ENCODE assay signal across 27 mouse cellular contexts in the genomic region with DNA sequence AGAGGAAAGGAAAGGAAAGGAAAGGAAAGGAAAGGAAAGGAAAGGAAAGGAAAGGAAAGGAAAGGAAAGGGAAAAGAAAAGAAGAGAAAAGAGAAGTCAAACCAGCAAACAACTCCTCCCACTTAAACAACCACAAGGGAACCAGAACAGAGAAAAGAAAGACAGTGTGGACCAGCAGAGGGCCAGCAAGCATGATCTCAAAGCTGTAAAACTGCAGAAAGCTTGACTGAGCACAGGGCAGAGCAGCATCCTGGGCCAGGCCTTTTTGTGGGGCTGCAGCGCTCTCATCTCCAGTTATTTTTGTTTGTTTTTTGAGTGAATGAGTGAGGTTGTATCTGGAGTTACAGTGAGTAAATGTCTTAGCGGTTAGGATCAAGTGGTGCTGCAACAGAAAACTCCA. TPM values are rescaled to one million over a fixed set of nuclear protein-coding genes. Genes with fewer than 3 reads are reported as not detected.
DNase-seq lines count a peak whose midpoint lies in the region; ATAC-seq and TF ChIP-seq lines count a peak whose summit lies in the region.
"Had no signal": no experiment of that assay in that cellular context is flagged by ENCODE, and none has a peak within 500 bp of the region (broad histone marks: within the 10 kb centered on the region; RNA-seq: fewer than 3 reads in every experiment).

No protein-coding gene starts in this region.

- no peak for TF ChIP-seq POLR2A in heart, adult 2 months (IDR thresholded peaks at IDR 0.05; ENCODE audit: insufficient read depth, low read depth, low read length)

- 76% methylated on average over 2 of the region's 2 CpGs for WGBS in heart, adult 2 months
- 61% methylated on average over 2 of the region's 2 CpGs for WGBS in lung, postnatal 0 days
- 74% methylated on average over 2 of the region's 2 CpGs for WGBS in hindbrain, embryonic 12.5 days

- no peak for DNase-seq in heart, adult 2 months
- no peak for DNase-seq in heart, adult 18-20 months
- no peak for DNase-seq in lung, postnatal 0 days (ENCODE audit: low spot score)
- no peak for DNase-seq in lung, postnatal 36 days
- peak; percentile 12 for DNase-seq in MN1 (ENCODE audit: low spot score)
- DNase-seq: adrenal gland, postnatal 14 days; B cell, adult 2 months; cerebellum, adult 11-12 months; cerebellum, postnatal 10 days; gastrocnemius, postnatal 25 days; heart, postnatal 14 days; kidney, adult 8-10 months; kidney, postnatal 14 days; thymus, postnatal 14 days had no signal

- H3K27ac ChIP-seq in heart, adult 2 months = no peak overlapping the region
- H3K27ac ChIP-seq in lung, postnatal 0 days (ENCODE audit: low read length) = no peak overlapping the region
- no peak overlapping the region for H3K27ac ChIP-seq in hindbrain, embryonic 12.5 days
- H3K27ac ChIP-seq: embryonic facial prominence, embryonic 13.5 days; forebrain, embryonic 10.5 days; hindbrain, embryonic 10.5 days; left cerebral cortex, adult 2 months; limb, embryonic 13.5 days; neural tube, embryonic 13.5 days had no signal

- no peak for ATAC-seq in lung, postnatal 0 days
- 0 out of 2 replicates have a peak, but pooled peaks have one; percentile 14 for ATAC-seq in megakaryocyte progenitor cell, adult 5-6 weeks (replicated peaks; ENCODE audit: poor library complexity)
- no peak for ATAC-seq in hindbrain, embryonic 12.5 days (ENCODE audit: low FRiP score)
- ATAC-seq: forebrain, embryonic 16.5 days; hindbrain, embryonic 16.5 days; Patski had no signal

- peak; percentile 28 for TF ChIP-seq CTCF in heart, adult 2 months (IDR thresholded peaks at IDR 0.05)
- peak; percentile 33 for TF ChIP-seq CTCF in lung, postnatal 0 days (IDR thresholded peaks at IDR 0.05)

- no peaks in the 10 kb centered on the region for H3K4me1 ChIP-seq in heart, adult 2 months (ENCODE audit: control insufficient read depth, insufficient read depth, low read length)
- H3K4me1 ChIP-seq in lung, postnatal 0 days (ENCODE audit: insufficient read depth, low read depth, low read length) = 0 out of 2 replicates have a peak, but pooled peaks cover 6% of the 10 kb centered on the region
- H3K4me1 ChIP-seq in hindbrain, embryonic 12.5 days = peaks cover 21% of the 10 kb centered on the region

- H3K36me3 ChIP-seq in heart, adult 2 months (ENCODE audit: control insufficient read depth, insufficient read depth, low read length) = no peaks in the 10 kb centered on the region
- no peaks in the 10 kb centered on the region for H3K36me3 ChIP-seq in lung, postnatal 0 days (ENCODE audit: insufficient read depth, low read length)
- no peaks in the 10 kb centered on the region for H3K36me3 ChIP-seq in hindbrain, embryonic 12.5 days
- H3K36me3 ChIP-seq: embryonic facial prominence, embryonic 13.5 days; forebrain, embryonic 10.5 days; hindbrain, embryonic 10.5 days; limb, embryonic 13.5 days; neural tube, embryonic 13.5 days had no signal

- intact Hi-C loops in heart, adult 2 months (cut with DNase I) = no loop called here

- no peak overlapping the region for H3K9ac ChIP-seq in heart, adult 2 months (ENCODE audit: low read depth, low read length)
- H3K9ac ChIP-seq in lung, postnatal 0 days (replicated peaks; ENCODE audit: low read depth) = no peak overlapping the region
- no peak overlapping the region for H3K9ac ChIP-seq in hindbrain, embryonic 12.5 days
- H3K9ac ChIP-seq: embryonic facial prominence, embryonic 13.5 days; limb, embryonic 13.5 days; neural tube, embryonic 13.5 days had no signal

- H3K27me3 ChIP-seq in heart, adult 2 months (ENCODE audit: control insufficient read depth, insufficient read depth, low read length) = peaks cover 10% of the 10 kb centered on the region
- H3K27me3 ChIP-seq in lung, postnatal 0 days (replicated peaks; ENCODE audit: insufficient read depth, low read length) = peaks cover 34% of the 10 kb centered on the region
- H3K27me3 ChIP-seq in hindbrain, embryonic 12.5 days = peaks cover 76% of the 10 kb centered on the region

- H3K9me3 ChIP-seq in lung, postnatal 0 days (ENCODE audit: low read length) = no peaks in the 10 kb centered on the region
- H3K9me3 ChIP-seq in hindbrain, embryonic 12.5 days (replicated peaks) = no peaks in the 10 kb centered on the region
- H3K9me3 ChIP-seq: embryonic facial prominence, embryonic 13.5 days; forebrain, embryonic 10.5 days; hindbrain, embryonic 10.5 days; limb, embryonic 13.5 days; neural tube, embryonic 13.5 days had no signal

- no peak overlapping the region for H3K4me2 ChIP-seq in lung, postnatal 0 days (replicated peaks; ENCODE audit: low read depth, low read length)
- no peak overlapping the region for H3K4me2 ChIP-seq in hindbrain, embryonic 12.5 days (replicated peaks)
- H3K4me2 ChIP-seq: embryonic facial prominence, embryonic 13.5 days; limb, embryonic 13.5 days; liver, embryonic 11.5 days; midbrain, embryonic 11.5 days; neural tube, embryonic 13.5 days had no signal

- no peak for TF ChIP-seq EP300 in heart, adult 2 months (IDR thresholded peaks at IDR 0.05; ENCODE audit: insufficient read depth, low read depth, low read length)
- TF ChIP-seq EP300 in lung, postnatal 0 days (IDR thresholded peaks at IDR 0.05) = no peak

- H3K79me2 ChIP-seq in heart, adult 2 months (replicated peaks; ENCODE audit: control insufficient read depth, insufficient read depth, low read length) = no peaks in the 10 kb centered on the region

- no peak overlapping the region for H3K4me3 ChIP-seq in heart, adult 2 months
- H3K4me3 ChIP-seq in lung, postnatal 0 days (ENCODE audit: low read depth, low read length) = no peak overlapping the region
- no peak overlapping the region for H3K4me3 ChIP-seq in hindbrain, embryonic 12.5 days
- H3K4me3 ChIP-seq: embryonic facial prominence, embryonic 13.5 days; forebrain, embryonic 10.5 days; hindbrain, embryonic 10.5 days; left cerebral cortex, adult 2 months; limb, embryonic 13.5 days; neural tube, embryonic 13.5 days had no signal

RNA-seq across cellular contexts. Expression of a gene that starts 6.8 kb away (rescaled TPM):
- total RNA-seq in heart, adult 2 months (2021) = 10 to 100 TPM; 27.8 to 29.3 TPM
- 11.8 and 23.3 TPM in 2 replicates for polyA plus RNA-seq in heart, adult 2 months (2012; rRNA removed)
- 10 to 100 TPM; 20.5 to 23.7 TPM for total RNA-seq in heart, adult 18-20 months (2021)
- 14.2 and 15.9 TPM in 2 replicates for polyA plus RNA-seq in lung, postnatal 0 days (2015; fragmentation: Nextera tagmentation; extraction: Ambion mirVana)
- not detected in 2 replicates for total RNA-seq in megakaryocyte progenitor cell, adult 5-6 weeks (2015)
- total RNA-seq in megakaryocyte progenitor cell, adult 5-6 weeks (2017) = 0.08 TPM in 1 of 2 replicates, not detected in the other
- 50.1 and 60.1 TPM in 2 replicates for polyA plus RNA-seq in hindbrain, embryonic 12.5 days (2016; fragmentation: Nextera tagmentation; extraction: Ambion mirVana)

Comparison
In these comparisons a context has a peak if more than half of its experiments do, and no peak if none do; other contexts are left out.
1. RNA of a gene that starts 6.8 kb away (total RNA-seq): 27.8 to 29.3 TPM in heart, adult 2 months and 20.5 to 23.7 TPM in heart, adult 18-20 months; 0.08 TPM in megakaryocyte progenitor cell, adult 5-6 weeks; every median in the first group is over 10 times any median in the second.